Mouse (Mus musculus): Measurements from ENCODE around the gene Gm8906. TPM values are rescaled to one million over a fixed set of nuclear protein-coding genes. Genes with fewer than 3 reads are reported as not detected.

Gm8906 gene
- polyA plus RNA-seq (2017; shearing (Covaris generic)), result not detected

DNA sequence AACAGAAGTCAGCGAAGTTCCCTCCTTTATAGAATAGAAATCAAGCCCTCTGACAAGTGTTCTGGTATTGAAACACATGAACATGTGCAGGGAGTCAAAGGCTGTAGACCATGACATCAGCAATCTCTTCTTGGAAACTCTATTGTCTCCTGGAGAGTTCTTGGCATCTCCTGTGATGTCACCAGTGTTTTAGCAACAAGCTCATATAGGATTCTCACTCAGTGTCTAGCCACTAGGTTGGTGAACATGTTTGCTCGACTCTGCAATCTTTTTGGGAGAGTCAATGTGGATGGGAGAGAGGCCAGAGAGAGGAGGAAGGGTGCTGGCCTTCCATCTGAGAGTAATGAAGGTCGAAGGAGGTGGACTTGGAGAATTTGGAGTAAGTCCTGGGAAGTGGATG is at the start of gene Gm8906:
Gene Gm8906 (plus strand): TSS at position 301 of the 400 bp plus-strand sequence.

Other genes starting within 250 kb of the Gm8906 start
- not detected for gene Gm8890, start 246.7 kb upstream of the Gm8906 start, polyA plus RNA-seq (2017; shearing (Covaris generic))
- under 1 TPM in 1 of 2 experiments, not detected in 1; 0.21 TPM for gene Speer1, start 161.2 kb upstream of the Gm8906 start, polyA plus RNA-seq (2017; shearing (Covaris generic))
- not detected for gene Gm8897, start 86.3 kb upstream of the Gm8906 start, polyA plus RNA-seq (2017; shearing (Covaris generic))
- gene Gm6460, start 92.2 kb downstream of the Gm8906 start, polyA plus RNA-seq (2017; shearing (Covaris generic)), result under 1 TPM in 1 of 2 experiments, not detected in 1; 0.32 TPM
- not detected for gene Gm8922, start 179.3 kb downstream of the Gm8906 start, polyA plus RNA-seq (2017; shearing (Covaris generic))

Measured in activated CD4-positive, CD25-positive, alpha-beta regulatory T cell (primary cell).